Mouse (Mus musculus) erythroblast, embryonic 14.5 days (primary cell): ENCODE data around the gene Txnrd3.

ENCODE experiments used
- GATA1 ChIP-seq: IDR thresholded peaks from 2 replicates; pipeline ENCODE4 v1.6.1; 2012; ENCODE audit warnings: low read length, inconsistent platforms, mixed read lengths
- TAL1 ChIP-seq: IDR thresholded peaks from 3 replicates; pipeline ENCODE4 v1.6.1; 2012; ENCODE audit warnings: low read length, inconsistent platforms, mixed read lengths

DNA sequence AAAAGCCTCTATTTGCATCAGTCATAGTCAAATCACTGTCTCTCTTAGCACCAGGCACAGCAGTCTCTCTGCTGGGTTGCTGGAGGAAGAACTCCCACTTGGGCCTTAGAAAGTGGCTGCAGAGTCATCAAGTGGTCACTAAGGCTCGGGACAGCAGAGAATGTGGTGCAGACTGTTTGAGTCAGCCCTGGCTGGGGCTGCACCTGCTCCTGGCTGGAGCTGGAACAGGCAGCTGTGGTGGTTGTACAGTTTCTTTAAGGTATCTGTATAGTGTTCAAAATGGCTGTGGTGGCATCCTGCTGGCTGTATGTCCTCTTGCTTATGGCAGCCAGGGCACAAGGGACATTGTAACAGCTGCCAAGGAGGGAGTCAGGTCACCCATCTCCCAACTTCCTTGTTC lies 16.7 kb downstream of the Txnrd3 start:
- TF ChIP-seq GATA1: no peak
- TF ChIP-seq TAL1: no peak
